Comparison of ENCODE assay signal across 8 mouse cellular contexts in genomic region chr5:66077416-66077815, GRCm38 (mm10).
A peak's percentile ranks its signal among the peaks of the same experiment; 100 is the strongest.
DNase-seq lines count a peak whose midpoint lies in the region; ATAC-seq and TF ChIP-seq lines count a peak whose summit lies in the region.

No protein-coding gene starts in this region.

- no peak for TF ChIP-seq CTCF in E14TG2a.4 (conservative IDR thresholded peaks at IDR 0.05; ENCODE audit: low read length)

- peak overlapping the region; percentile 35 for H3K4me3 ChIP-seq in E14TG2a.4 (replicated peaks; ENCODE audit: low read length)
- no peak overlapping the region for H3K4me3 ChIP-seq in heart, embryonic 16.5 days (ENCODE audit: low read length)
- H3K4me3 ChIP-seq in limb, embryonic 15.5 days: no peak overlapping the region
- H3K4me3 ChIP-seq in forebrain, embryonic 15.5 days: no peak overlapping the region
- no peak overlapping the region for H3K4me3 ChIP-seq in hindbrain, embryonic 14.5 days (replicated peaks; ENCODE audit: low read length)

- H3K4me1 ChIP-seq in E14TG2a.4 (replicated peaks; ENCODE audit: low read depth, low read length): peaks cover 77% of the 10 kb centered on the region
- peaks cover 6% of the 10 kb centered on the region; the same call in 1 of the 2 replicates for H3K4me1 ChIP-seq in heart, embryonic 16.5 days (ENCODE audit: control insufficient read depth, insufficient read depth, low read length)
- H3K4me1 ChIP-seq in limb, embryonic 15.5 days: peaks cover 8% of the 10 kb centered on the region; the same call in 1 of the 2 replicates
- no peaks in the 10 kb centered on the region for H3K4me1 ChIP-seq in forebrain, embryonic 15.5 days
- H3K4me1 ChIP-seq in hindbrain, embryonic 14.5 days (replicated peaks; ENCODE audit: control insufficient read depth, insufficient read depth, low read length): no peaks in the 10 kb centered on the region

- DNase-seq in adrenal gland, postnatal 25 days: peak; percentile 72
- DNase-seq in spleen, postnatal 36 days (ENCODE audit: low spot score in 2 of 2): peak; percentile 31 to 42
- DNase-seq in layer of hippocampus, adult 9-10 months (ENCODE audit: low spot score): no peak
- no peak for DNase-seq in hindbrain, embryonic 14.5 days (ENCODE audit: low spot score)

- no peak overlapping the region for H3K9ac ChIP-seq in heart, embryonic 16.5 days (ENCODE audit: low read length)
- no peak overlapping the region for H3K9ac ChIP-seq in limb, embryonic 15.5 days
- no peak overlapping the region for H3K9ac ChIP-seq in forebrain, embryonic 15.5 days (replicated peaks)
- no peak overlapping the region for H3K9ac ChIP-seq in hindbrain, embryonic 14.5 days

- no peaks in the 10 kb centered on the region for H3K36me3 ChIP-seq in E14TG2a.4 (ENCODE audit: insufficient read depth, low read length)
- H3K36me3 ChIP-seq in heart, embryonic 16.5 days (ENCODE audit: control insufficient read depth, insufficient read depth): no peaks in the 10 kb centered on the region
- H3K36me3 ChIP-seq in limb, embryonic 15.5 days: no peaks in the 10 kb centered on the region
- H3K36me3 ChIP-seq in forebrain, embryonic 15.5 days: no peaks in the 10 kb centered on the region
- no peaks in the 10 kb centered on the region for H3K36me3 ChIP-seq in hindbrain, embryonic 14.5 days (replicated peaks; ENCODE audit: control insufficient read depth, insufficient read depth)

- H3K9me3 ChIP-seq in E14TG2a.4 (ENCODE audit: low read length): no peaks in the 10 kb centered on the region
- H3K9me3 ChIP-seq in heart, embryonic 16.5 days (replicated peaks; ENCODE audit: control insufficient read depth, low read length): no peaks in the 10 kb centered on the region
- no peaks in the 10 kb centered on the region for H3K9me3 ChIP-seq in limb, embryonic 15.5 days
- H3K9me3 ChIP-seq in forebrain, embryonic 15.5 days: no peaks in the 10 kb centered on the region
- no peaks in the 10 kb centered on the region for H3K9me3 ChIP-seq in hindbrain, embryonic 14.5 days (ENCODE audit: control insufficient read depth, low read length)

- H3K4me2 ChIP-seq in heart, embryonic 16.5 days (ENCODE audit: low read depth, low read length): peak overlapping the region; percentile 27
- H3K4me2 ChIP-seq in limb, embryonic 15.5 days: 0 out of 2 replicates have a peak overlapping the region, but pooled peaks have one; percentile 7
- no peak overlapping the region for H3K4me2 ChIP-seq in forebrain, embryonic 15.5 days (replicated peaks)
- no peak overlapping the region for H3K4me2 ChIP-seq in hindbrain, embryonic 14.5 days (replicated peaks)

- no peaks in the 10 kb centered on the region for H3K27me3 ChIP-seq in E14TG2a.4 (ENCODE audit: insufficient read depth, low read length)
- H3K27me3 ChIP-seq in heart, embryonic 16.5 days (ENCODE audit: control insufficient read depth, insufficient read depth, low read length): no peaks in the 10 kb centered on the region
- no peaks in the 10 kb centered on the region for H3K27me3 ChIP-seq in limb, embryonic 15.5 days
- H3K27me3 ChIP-seq in forebrain, embryonic 15.5 days: no peaks in the 10 kb centered on the region
- H3K27me3 ChIP-seq in hindbrain, embryonic 14.5 days (ENCODE audit: control insufficient read depth, insufficient read depth, low read length): no peaks in the 10 kb centered on the region

- WGBS in heart, embryonic 16.5 days: 21% methylated on average over 10 of the region's 10 CpGs
- WGBS in limb, embryonic 15.5 days: 31% methylated on average over 10 of the region's 10 CpGs
- 41% methylated on average over 10 of the region's 10 CpGs for WGBS in forebrain, embryonic 15.5 days
- 49% methylated on average over 10 of the region's 10 CpGs for WGBS in hindbrain, embryonic 14.5 days

- H3K27ac ChIP-seq in heart, embryonic 16.5 days (ENCODE audit: low read length): peak overlapping the region; percentile 16; the same call in 1 of the 2 replicates
- H3K27ac ChIP-seq in limb, embryonic 15.5 days: peak overlapping the region; percentile 44
- no peak overlapping the region for H3K27ac ChIP-seq in forebrain, embryonic 15.5 days (replicated peaks)
- H3K27ac ChIP-seq in hindbrain, embryonic 14.5 days: no peak overlapping the region

- ATAC-seq in heart, embryonic 16.5 days (replicated peaks; ENCODE audit: extremely low read depth, insufficient read depth, low FRiP score): peak; percentile 34; the same call in 1 of the 2 replicates
- ATAC-seq in limb, embryonic 15.5 days (ENCODE audit: insufficient number of reproducible peaks, low FRiP score, low TSS enrichment, low read depth): no peak
- ATAC-seq in forebrain, embryonic 15.5 days (replicated peaks): no peak
- no peak for ATAC-seq in hindbrain, embryonic 14.5 days (ENCODE audit: low FRiP score)

Comparison
In these comparisons a context has a peak if more than half of its experiments do, and no peak if none do; other contexts are left out.
1. DNase-seq: peak in adrenal gland, postnatal 25 days (single experiment) and spleen, postnatal 36 days (2 of 2); none in layer of hippocampus, adult 9-10 months (single experiment) and hindbrain, embryonic 14.5 days (single experiment).
2. H3K27ac ChIP-seq: peak in heart, embryonic 16.5 days (single experiment) and limb, embryonic 15.5 days (single experiment); none in forebrain, embryonic 15.5 days (single experiment) and hindbrain, embryonic 14.5 days (single experiment).
3. H3K4me2 ChIP-seq: peak in heart, embryonic 16.5 days (single experiment) and limb, embryonic 15.5 days (single experiment); none in forebrain, embryonic 15.5 days (single experiment) and hindbrain, embryonic 14.5 days (single experiment).